Mouse (Mus musculus): ENCODE measurements around the gene Pdx1. TPM values are rescaled to one million over a fixed set of nuclear protein-coding genes. Genes with fewer than 3 reads are reported as not detected.
A peak's percentile ranks its signal among the peaks of the same experiment; 100 is the strongest.

The Pdx1 gene
- polyA plus RNA-seq, 1 experiment from 2014 or later: not detected

DNA sequence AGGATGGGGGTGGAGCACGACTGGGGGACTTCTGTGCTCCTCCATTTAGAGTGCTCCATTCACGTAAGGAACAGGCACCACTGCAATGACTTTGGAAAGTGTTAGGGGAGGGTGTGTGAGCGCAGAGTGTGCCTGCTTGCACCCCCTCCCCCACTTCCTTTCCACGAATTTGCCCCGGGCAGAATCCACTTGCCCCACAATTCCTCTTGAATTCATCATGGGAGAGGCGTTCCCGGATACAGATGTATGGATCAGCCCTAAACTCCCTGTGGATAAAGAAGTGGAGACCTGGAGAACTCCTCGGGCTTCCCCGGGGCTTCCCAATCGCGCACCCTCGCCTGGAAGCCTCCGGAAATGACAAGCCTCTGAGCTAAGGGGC lies 7.8 kb downstream of the Pdx1 start:
- H3K4me3 ChIP-seq (replicated peaks; ENCODE audit: low read depth, low read length): no peak overlapping the region
- no peaks in the 10 kb centered on the region for H3K9me3 ChIP-seq (replicated peaks; ENCODE audit: low read length)
- no peak overlapping the region for H3K4me2 ChIP-seq (ENCODE audit: low read length)
- peaks cover 84% of the 10 kb centered on the region for H3K27me3 ChIP-seq (ENCODE audit: insufficient read depth, low read length)
- DNase-seq (ENCODE audit: low spot score): no peak
- H3K4me1 ChIP-seq (replicated peaks; ENCODE audit: insufficient read depth, low read length): no peaks in the 10 kb centered on the region
- ATAC-seq (replicated peaks; ENCODE audit: low FRiP score, low read depth): no peak
- no peak overlapping the region for H3K27ac ChIP-seq
- WGBS: 2% methylated on average over 13 of the region's 13 CpGs
- TF ChIP-seq CTCF (IDR thresholded peaks at IDR 0.05; ENCODE audit: low read depth): no peak
- H3K9ac ChIP-seq (ENCODE audit: low read depth, low read length): no peak overlapping the region
- H3K36me3 ChIP-seq (ENCODE audit: insufficient read depth, low read length): no peaks in the 10 kb centered on the region

DNA sequence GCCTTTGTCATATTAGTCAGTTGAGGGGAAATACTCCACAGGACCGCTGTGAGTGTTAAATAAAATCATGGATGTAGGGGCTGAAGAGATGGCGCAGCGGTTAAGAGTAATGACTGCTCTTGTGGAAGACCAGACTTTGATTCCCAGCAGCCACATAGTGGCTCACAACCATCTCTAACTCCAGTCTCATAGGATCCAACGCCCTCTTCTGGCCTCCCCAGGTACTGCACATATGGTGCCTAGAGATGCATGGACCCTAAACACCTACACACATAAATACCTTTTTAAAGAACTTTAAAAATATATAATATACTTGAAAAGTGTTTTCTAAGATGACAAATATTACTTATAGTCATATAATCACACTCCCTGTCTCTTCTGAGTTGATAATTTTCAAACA lies 14.6 kb downstream of the Pdx1 start:
- WGBS: 75% methylated on average over 4 of the region's 4 CpGs
- TF ChIP-seq CTCF (IDR thresholded peaks at IDR 0.05; ENCODE audit: low read depth): no peak; the same call in 1 of the 2 replicates

DNA sequence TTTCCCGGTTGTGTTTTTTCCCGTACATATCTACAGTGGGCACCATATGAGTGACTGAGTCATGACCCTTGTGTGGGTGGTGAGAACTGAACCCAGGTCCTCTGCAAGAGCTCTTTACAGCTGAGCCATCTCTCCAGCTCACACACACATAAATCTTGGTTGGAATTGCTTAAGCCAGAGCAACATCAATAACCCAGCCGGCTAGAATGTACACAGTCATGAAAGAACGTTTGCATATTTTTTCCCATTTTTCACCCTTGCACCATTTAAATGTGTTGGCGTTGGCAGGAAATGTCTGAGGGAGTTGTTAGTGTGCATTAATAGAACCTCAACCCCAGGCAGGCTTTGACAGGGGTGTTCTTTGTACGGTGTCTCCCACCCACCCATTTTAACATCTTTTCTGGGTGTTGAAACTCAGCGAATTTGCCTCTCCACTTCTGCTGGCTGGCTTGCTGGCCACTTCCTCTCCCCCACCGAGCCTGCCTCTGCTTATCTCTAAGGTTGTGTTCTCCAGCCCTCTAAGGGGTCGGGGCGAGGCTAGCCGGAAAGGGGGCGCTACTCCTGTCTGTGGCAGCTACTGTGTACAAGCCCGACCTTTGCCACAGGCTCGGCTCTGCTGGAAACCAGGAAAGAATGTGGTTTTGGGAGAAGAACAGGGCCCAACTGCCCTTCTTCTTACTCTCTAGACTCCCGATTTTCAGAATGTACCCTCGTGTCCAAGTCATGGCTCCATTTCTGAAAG lies 22.2 kb downstream of the Pdx1 start:
- no peak for TF ChIP-seq CTCF (IDR thresholded peaks at IDR 0.05; ENCODE audit: low read depth)
- ATAC-seq (replicated peaks; ENCODE audit: low FRiP score, low read depth) (no peak), DNase-seq (ENCODE audit: low spot score) (no peak)
- Histone ChIP-seq H3K4me2 (ENCODE audit: low read length) (no peak overlapping the region), H3K9ac (ENCODE audit: low read depth, low read length) (no peak overlapping the region), H3K9me3 (replicated peaks; ENCODE audit: low read length) (no peaks in the 10 kb centered on the region), H3K4me1 (replicated peaks; ENCODE audit: insufficient read depth, low read length) (no peaks in the 10 kb centered on the region), H3K27ac (no peak overlapping the region), H3K4me3 (replicated peaks; ENCODE audit: low read depth, low read length) (no peak overlapping the region), H3K36me3 (ENCODE audit: insufficient read depth, low read length) (no peaks in the 10 kb centered on the region), H3K27me3 (ENCODE audit: insufficient read depth, low read length) (peaks cover 27% of the 10 kb centered on the region)
- WGBS: 28% methylated on average over 16 of the region's 16 CpGs

More for the DNA sequence above, 14.6 kb downstream of the Pdx1 start:
- Histone ChIP-seq H3K4me1 (replicated peaks; ENCODE audit: insufficient read depth, low read length) (no peaks in the 10 kb centered on the region), H3K4me2 (ENCODE audit: low read length) (no peak overlapping the region), H3K36me3 (ENCODE audit: insufficient read depth, low read length) (no peaks in the 10 kb centered on the region), H3K4me3 (replicated peaks; ENCODE audit: low read depth, low read length) (no peak overlapping the region), H3K27me3 (ENCODE audit: insufficient read depth, low read length) (peaks cover 22% of the 10 kb centered on the region), H3K27ac (no peak overlapping the region), H3K9ac (ENCODE audit: low read depth, low read length) (no peak overlapping the region), H3K9me3 (replicated peaks; ENCODE audit: low read length) (no peaks in the 10 kb centered on the region)
- DNase-seq (ENCODE audit: low spot score): no peak
- no peak for ATAC-seq (replicated peaks; ENCODE audit: low FRiP score, low read depth)

DNA sequence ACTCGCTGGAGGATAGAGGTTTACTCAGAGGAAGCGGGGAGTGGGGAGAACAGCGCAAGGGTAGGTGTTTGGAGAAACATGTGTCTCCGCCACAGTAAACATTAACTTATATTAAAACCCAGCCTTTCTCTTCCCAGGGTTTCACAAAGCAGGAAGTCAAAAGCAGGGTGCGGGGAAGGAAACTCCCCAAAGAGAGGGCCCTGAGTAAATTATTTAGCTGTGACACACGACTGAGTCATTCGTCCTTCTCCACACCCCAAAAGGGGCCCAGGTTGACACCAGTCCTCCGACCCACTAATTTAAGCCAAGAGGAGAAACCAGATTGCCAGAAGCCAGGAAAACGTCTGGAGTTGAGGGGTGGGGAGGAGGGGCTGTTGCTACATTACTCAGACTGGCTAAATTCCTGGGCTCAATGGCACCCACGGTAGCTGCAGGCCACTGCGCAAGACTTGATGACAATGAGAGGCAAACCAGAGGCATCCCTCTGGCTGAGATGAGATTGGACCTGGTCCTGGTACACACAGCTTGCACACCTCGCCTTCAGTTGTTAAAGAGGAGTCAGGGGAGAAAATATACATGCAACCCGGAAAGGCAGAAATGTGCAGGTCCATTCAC lies 22.9 kb downstream of the Pdx1 start:
- H3K4me2 ChIP-seq (ENCODE audit: low read length): no peak overlapping the region
- H3K27ac ChIP-seq: no peak overlapping the region
- 29% methylated on average over 13 of the region's 13 CpGs for WGBS

DNA sequence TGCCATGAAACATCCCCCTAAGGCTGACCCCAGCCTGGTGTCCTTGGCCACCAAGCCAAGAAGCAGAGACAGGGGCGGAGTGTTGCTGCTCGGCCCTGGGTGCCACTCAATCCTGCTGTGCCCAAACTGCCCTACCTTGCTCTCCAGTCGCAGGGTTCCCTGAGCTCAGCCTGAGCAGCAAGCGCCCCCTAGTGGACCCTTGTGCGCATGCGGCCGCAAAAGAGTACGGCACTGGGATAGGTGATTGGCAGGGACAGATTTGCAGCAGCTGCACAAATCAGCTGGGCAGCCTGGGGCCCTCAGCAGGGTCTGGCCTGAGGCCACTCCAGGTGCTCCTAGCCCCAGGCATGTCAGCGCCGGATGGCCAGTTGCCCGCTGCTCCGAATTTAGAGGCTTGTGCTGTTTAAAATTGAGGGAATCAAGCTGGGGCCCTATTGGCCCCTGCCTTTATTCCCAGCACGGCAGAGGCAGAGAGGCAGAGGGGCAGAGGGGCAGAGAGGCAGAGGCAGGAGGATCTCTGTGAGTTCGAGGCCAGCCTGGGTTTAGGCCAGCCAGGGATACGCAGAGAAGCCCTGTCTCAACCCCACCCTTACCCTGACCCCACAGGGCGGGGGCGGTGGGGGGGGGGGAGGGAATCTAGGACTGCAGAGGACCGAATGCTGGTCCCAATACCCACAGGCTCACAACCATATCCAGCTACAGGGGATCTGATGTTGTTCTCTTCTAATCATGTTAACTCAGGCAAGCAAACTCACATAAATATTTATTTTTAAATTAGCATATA lies 23.6 kb downstream of the Pdx1 start:
- Histone ChIP-seq H3K27ac (no peak overlapping the region), H3K4me3 (replicated peaks; ENCODE audit: low read depth, low read length) (no peak overlapping the region), H3K4me1 (replicated peaks; ENCODE audit: insufficient read depth, low read length) (no peaks in the 10 kb centered on the region), H3K4me2 (ENCODE audit: low read length) (no peak overlapping the region), H3K9ac (ENCODE audit: low read depth, low read length) (no peak overlapping the region), H3K27me3 (ENCODE audit: insufficient read depth, low read length) (peaks cover 35% of the 10 kb centered on the region), H3K36me3 (ENCODE audit: insufficient read depth, low read length) (no peaks in the 10 kb centered on the region), H3K9me3 (replicated peaks; ENCODE audit: low read length) (no peaks in the 10 kb centered on the region)
- 16% methylated on average over 18 of the region's 18 CpGs for WGBS
- ATAC-seq (replicated peaks; ENCODE audit: low FRiP score, low read depth) (peak; percentile 69), DNase-seq (ENCODE audit: low spot score) (peak; percentile 81)
- peak; percentile 94 for TF ChIP-seq CTCF (IDR thresholded peaks at IDR 0.05; ENCODE audit: low read depth)

More for the DNA sequence above, 22.9 kb downstream of the Pdx1 start:
- Histone ChIP-seq H3K27me3 (ENCODE audit: insufficient read depth, low read length) (peaks cover 29% of the 10 kb centered on the region), H3K4me1 (replicated peaks; ENCODE audit: insufficient read depth, low read length) (no peaks in the 10 kb centered on the region), H3K36me3 (ENCODE audit: insufficient read depth, low read length) (no peaks in the 10 kb centered on the region), H3K9me3 (replicated peaks; ENCODE audit: low read length) (no peaks in the 10 kb centered on the region), H3K9ac (ENCODE audit: low read depth, low read length) (no peak overlapping the region), H3K4me3 (replicated peaks; ENCODE audit: low read depth, low read length) (no peak overlapping the region)
- TF ChIP-seq CTCF (IDR thresholded peaks at IDR 0.05; ENCODE audit: low read depth): no peak
- ATAC-seq (replicated peaks; ENCODE audit: low FRiP score, low read depth): no peak
- no peak for DNase-seq (ENCODE audit: low spot score)

DNA sequence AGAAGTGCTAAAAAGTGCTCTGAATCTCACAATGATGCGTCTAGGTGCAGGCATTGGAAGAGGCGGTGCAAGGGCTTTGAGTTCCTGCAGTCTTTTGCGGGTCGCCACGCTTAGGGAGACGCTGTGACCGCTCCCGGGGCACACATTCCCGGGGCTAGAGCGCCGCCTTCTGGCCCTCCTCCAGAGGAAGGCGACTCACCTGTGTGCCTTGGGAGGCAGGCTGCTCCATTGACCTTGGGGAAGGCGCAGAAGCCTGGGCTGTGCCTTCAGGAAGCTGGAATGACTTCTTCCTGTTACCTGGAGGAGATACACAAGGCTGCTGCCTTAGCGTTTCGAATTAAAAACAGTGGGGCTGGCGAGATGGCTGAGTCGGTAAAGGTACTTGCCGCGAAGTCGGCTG lies 24.4 kb downstream of the Pdx1 start:
- no peak for DNase-seq (ENCODE audit: low spot score)
- H3K36me3 ChIP-seq (ENCODE audit: insufficient read depth, low read length): no peaks in the 10 kb centered on the region
- no peaks in the 10 kb centered on the region for H3K9me3 ChIP-seq (replicated peaks; ENCODE audit: low read length)
- H3K4me3 ChIP-seq (replicated peaks; ENCODE audit: low read depth, low read length): no peak overlapping the region
- H3K4me1 ChIP-seq (replicated peaks; ENCODE audit: insufficient read depth, low read length): no peaks in the 10 kb centered on the region
- WGBS: 24% methylated on average over 20 of the region's 20 CpGs
- ATAC-seq (replicated peaks; ENCODE audit: low FRiP score, low read depth): no peak
- no peak overlapping the region for H3K27ac ChIP-seq
- H3K27me3 ChIP-seq (ENCODE audit: insufficient read depth, low read length): peaks cover 42% of the 10 kb centered on the region
- no peak overlapping the region for H3K4me2 ChIP-seq (ENCODE audit: low read length)
- TF ChIP-seq CTCF (IDR thresholded peaks at IDR 0.05; ENCODE audit: low read depth): peak; percentile 60
- no peak overlapping the region for H3K9ac ChIP-seq (ENCODE audit: low read depth, low read length)
